Mouse (Mus musculus) cerebellum, adult 11 months (tissue): Measurements from ENCODE around the gene Tmem204.

ENCODE experiments used
- DNase-seq: peaks from one replicate; pipeline ENCODE4 v3.0.0; 2022

The Tmem204 gene

DNA sequence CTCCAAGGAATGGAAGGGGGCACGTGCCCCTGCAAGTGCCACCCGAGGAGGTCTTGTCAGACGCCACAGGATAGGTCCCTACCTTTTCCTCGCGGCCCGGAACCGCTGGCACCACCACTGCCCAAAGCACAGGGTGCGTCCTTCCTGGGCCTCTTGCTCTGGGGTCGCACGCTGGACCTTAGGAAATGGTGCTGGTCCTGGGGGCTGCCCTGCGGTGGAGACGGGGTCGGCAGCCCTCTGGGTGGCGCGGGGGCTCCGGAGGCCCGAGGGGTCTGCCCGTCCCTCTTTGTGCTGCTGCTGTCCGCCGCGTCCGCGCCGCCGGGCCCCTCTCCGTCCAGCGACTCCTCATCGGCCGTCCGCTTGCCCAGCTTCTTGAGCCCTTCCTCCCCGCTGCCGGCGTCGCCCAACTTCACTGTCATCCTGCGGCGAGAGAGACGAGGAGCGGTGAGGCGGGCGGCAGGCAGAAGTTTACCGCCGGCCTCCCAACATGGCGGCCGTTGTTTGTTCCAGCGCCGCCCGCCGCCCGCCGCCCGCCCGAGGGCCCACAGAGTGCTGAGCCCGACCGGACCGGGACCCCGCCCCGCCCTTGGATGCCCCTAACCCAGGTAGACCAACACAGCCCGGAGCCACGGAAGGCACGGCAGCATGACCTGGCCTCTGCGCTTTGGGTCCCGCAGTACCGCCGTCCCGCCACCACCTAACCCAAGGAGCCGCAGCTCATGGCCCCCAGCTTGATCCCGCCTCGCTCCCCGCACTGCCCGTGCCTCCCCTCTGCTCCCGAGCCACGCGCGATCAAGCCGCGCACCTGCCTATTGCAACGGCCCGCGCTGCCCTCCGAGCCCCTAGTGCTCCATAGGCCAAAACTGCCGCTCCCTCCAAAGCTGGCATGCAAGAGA, 69.5 kb downstream of the Tmem204 start:
- DNase-seq: peak; percentile 11
